Mouse (Mus musculus) mature B cell (primary cell): ENCODE data around the gene Amotl1.

Experiments
- in situ Hi-C: fragments of 300-500 bp; cut with MboI; formaldehyde crosslinking; loops from 2 replicates; pipeline ENCODE4 v1.14.3; 2019

Gene Amotl1

GRCm38 (mm10) chr9:14547584-14548365 lies 97.1 kb downstream of the Amotl1 start:
- in situ Hi-C loops = no loop called here

DNA sequence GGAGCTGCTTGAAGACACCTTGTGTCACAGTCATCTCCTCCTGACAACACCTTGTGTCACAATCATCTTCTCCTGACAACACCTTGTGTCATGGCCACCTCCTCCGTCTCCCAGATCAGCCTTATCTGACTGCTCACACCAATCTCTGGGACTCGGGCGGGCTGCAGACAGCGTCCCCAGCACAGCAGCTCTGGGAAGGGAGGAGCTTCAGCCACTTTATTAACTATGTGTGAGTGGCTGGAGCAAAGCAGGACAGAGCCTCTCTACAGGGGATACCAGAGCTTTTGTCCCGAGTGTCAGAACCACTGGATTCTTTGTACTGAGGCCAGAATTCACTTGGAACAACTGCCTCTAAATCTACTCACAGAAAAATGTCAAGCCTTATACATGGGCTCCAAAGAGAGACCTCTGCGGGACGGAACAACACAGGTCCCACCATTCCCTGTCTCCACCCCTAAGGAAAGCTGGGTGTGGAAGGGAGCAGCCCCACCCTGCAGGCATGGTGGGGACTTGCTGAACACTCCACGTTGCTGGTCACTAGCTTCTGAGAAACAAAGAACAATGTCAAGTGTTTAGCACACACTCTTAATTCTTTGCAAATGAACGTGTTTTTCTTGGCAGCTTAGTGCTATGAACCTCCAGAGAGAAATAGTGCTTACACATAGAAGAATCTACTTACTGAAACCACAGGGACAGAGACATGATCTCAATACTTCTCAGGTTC lies 100.7 kb downstream of the Amotl1 start:
- in situ Hi-C loops = no loop called here

DNA sequence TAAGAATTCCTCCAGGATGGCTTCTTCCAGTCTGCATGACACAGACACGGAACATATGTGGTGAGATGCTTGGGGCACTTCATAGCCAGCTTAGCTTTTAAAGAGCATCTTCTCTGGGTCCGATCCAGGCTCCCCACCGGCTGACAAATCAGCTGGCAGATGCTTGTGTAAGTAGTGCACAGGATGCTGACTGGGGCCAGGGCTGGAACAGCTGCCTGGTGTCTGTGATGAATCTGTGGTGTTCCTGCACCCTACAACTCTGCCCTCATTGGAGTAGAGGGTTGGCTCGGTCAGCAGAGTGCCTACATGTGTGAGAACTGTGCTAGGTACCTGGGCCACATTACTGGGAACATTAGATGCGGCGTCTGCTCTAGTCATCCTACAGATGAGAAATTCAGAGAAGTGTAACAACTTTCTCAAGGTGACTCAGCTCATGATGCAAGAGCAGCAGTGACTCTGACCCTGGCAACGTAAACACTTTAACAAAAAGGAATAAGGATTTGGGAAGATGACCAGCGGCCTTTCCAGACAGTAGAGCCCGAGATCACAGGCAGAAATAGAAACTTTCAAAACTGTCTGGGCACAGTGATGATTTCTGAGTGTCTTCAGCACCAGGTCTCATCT lies 109.9 kb downstream of the Amotl1 start:
- in situ Hi-C loops = no loop called here

DNA sequence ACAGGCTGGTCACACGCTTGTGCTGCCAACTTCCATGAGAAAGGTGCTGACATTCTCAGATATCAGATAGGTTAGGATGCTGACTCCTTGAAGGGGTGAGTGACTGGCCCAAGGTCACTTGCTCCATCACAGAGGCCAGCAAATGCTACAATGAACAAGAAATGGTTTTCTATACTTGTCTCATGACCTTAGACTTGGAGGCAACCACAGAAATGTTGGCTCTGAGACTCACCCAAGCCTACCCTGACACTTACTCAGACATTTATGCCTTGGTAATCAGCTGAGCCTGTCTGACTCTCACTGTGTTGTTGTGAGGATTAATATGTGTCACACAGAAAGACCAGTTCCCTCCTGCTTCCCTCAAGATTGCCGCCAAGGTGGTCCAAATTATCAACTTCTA lies 111.2 kb downstream of the Amotl1 start:
- in situ Hi-C loops = no loop called here

GRCm38 (mm10) chr9:14532283-14532682 lies 112.6 kb downstream of the Amotl1 start:
- in situ Hi-C loops = no loop called here

DNA sequence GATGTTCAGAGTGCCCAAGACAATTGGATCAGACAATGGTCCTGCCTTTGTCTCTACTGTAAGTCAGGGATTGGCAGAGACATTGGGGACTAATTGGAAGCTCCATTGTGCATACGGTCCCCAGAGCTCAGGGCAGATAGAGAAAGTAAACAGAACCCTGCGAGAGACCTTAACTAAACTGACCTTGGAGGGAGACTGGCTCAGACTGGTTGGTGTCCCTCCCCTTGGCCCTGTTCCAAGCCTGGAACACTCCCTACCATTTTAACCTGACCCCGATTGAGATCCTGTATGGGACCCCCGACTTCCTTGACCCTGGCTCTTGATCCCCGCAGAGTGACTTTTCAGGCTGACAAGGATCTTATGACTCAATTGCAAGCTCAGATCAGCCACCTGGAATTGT lies 114.9 kb downstream of the Amotl1 start:
- in situ Hi-C loops = no loop called here

DNA sequence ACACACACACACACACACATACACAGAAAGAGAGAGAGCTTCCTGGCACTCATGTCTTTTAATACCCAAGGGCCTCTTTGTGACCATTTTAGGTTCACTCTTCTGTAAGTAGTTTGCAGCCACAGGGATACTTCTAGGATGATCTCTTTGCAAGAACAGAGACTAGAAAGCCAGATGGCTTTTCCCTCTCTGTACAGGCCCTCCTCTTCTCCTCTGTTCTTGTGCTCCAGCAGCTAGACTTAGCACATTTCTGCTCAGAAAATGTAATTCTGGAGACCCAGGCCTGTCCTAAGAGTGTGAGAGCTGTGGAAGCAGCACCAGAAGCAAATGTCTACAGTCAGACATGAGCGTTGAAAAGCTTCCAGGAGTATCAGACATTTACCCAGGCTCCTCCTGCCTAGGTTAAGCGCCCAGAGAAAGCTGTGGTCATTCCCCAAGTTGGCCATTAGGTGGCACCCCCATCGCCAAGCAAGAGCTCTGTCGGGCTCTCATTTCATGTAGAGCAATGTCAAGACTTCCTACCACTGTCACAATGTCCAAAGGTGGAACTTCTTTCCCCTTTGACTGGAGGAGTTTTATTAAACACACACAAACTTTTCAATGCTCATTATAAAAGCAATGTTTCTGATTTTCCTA lies 121.3 kb downstream of the Amotl1 start:
- in situ Hi-C loops = no loop called here

GRCm38 (mm10) chr9:14521695-14522094 lies 123.2 kb downstream of the Amotl1 start:
- in situ Hi-C loops = no loop called here

- in situ Hi-C loops = no loop called here
These were observed 123.7 kb downstream of the Amotl1 start for GRCm38 (mm10) chr9:14520971-14521670.

- in situ Hi-C loops = no loop called here
These were observed 126.8 kb downstream of the Amotl1 start for GRCm38 (mm10) chr9:14518105-14518504.

GRCm38 (mm10) chr9:14517296-14517695 lies 127.6 kb downstream of the Amotl1 start:
- in situ Hi-C loops = no loop called here

DNA sequence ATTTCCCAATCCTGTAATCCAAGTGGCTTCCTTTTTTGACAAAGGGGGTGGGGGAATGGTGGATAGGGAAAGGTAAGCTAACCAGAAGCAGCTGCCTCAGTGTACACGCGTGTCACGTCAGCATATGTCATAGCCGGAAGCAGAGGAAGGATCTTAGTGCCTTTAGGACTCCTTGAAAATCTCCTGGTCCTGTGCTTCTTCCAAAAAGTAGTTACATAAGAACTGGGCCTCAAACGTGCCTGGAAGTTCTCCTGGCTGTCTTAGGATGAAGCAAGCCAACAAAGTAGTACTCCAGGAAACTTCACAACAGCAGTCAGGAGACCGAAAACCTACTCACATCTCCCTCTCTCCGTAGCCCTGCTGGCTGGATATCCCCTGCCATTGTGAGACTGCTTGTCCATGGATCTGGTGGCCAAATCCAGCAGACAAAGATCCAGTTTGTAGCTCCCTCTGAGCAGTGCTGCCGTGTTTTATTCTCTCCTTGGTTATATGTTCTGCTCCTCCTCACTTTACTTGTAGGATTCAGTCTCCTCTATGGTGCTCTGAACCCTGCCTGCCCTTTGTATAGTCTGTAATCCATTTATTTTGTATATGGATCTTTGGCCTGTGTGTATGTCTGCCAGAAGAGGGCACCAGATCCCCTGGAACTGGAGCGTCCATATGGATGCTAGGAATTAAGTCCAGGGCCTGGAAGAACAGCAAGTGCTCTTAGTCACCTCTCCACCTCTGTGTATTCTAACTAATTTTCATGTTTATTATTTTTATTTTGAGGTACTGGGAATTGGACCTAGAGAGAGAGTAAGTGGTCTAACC lies 132.0 kb downstream of the Amotl1 start:
- in situ Hi-C loops = no loop called here

- in situ Hi-C loops = no loop called here
These were observed 143.9 kb downstream of the Amotl1 start for GRCm38 (mm10) chr9:14500916-14501424.

DNA sequence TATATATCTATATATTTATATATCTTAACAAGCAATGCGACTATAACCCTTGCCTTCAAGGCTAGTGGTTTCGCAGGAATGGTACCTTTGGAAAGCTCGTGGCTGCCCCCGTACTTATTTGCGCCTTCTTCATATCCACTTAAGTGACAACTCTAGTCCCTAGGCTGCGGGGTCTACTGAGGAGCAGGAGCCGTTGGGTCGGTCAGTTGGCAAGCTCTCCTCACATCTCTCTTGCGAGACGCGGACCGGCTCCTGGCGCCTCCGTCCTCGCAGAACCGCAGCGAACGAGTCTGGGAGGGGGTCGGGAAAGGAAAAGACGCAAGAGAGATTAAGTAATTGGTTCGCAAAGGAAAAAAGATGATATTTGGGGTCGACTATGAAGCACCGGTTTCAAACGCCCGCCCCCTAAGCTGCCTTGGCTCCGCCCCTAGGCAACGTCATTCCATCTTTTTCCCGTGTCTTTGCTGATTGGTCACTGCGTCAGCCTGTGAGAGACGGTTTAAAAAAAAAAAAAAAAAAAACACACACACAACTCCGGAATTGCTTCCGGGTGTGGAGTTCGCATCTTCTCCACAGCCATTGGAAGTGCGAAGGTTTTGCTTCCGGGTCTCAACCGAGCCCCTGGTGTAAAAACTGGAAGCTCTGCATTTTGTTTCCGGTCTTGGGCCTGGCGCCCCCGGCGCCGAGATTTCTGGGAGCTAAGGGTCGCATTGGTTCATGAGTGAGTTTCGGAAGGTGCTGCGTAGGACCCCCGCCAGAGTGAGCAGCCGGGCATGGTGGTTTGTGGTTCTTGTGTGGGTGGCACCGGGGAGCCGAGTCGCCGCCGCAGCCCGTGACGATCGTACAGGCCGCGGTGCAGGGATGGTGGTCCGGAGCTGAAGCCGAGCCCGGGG lies 144.6 kb downstream of the Amotl1 start, which contains the start of the genes Kdm4d and Cwc15:
Kdm4d (minus strand) TSS at position 460 of the 893 bp plus-strand sequence.
Cwc15 (plus strand) TSS at position 595 of the 893 bp plus-strand sequence.
- in situ Hi-C loops = no loop called here

GRCm38 (mm10) chr9:14498896-14499705 lies 145.8 kb downstream of the Amotl1 start:
- in situ Hi-C loops = no loop called here
